ENCODE assay signal across 8 mouse cellular contexts in the genomic region with DNA sequence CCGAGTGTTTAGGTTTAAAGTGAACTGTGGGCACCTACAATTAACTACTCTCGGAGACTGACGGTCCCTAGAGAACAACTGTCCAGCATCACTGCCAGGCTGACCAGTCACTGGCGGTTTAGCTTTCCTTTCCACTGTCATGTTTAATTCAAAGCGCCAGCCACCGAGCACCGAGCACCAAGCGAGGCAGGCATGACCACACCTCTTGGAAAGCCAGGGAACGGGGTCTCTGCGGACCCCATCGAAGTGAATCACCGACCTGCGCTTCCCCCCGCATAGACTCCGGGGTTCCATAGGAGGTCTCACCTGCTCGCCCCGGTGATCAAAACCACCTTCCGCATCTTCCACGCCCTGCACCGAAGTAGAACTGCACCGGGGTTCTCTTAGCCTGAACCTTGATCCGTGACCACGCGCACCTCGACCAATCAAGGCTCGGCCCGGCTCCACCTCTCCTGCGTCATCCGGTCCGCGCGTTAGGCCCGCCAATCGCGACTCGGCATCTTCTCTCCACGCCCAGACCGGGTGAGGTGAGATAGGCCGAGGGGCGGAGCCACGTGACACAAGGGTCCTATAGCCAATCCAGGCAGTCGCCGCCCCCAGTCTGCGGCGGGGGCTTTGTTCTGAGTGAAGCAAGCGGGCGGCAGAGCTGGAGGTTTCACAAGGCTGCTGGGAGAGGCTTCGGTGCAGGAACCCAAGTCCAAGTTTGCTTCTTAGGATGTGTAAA. TPM values are rescaled to one million over a fixed set of nuclear protein-coding genes. Genes with fewer than 3 reads are reported as not detected.
A peak's percentile ranks its signal among the peaks of the same experiment; 100 is the strongest.
DNase-seq lines count a peak whose midpoint lies in the region; ATAC-seq and TF ChIP-seq lines count a peak whose summit lies in the region.

A gene (minus strand): TSS at position 450 of the 724 bp plus-strand sequence.

- no peaks in the 10 kb centered on the region for H3K9me3 ChIP-seq in kidney, embryonic 14.5 days (ENCODE audit: control insufficient read depth, low read length)
- no peaks in the 10 kb centered on the region for H3K9me3 ChIP-seq in limb, embryonic 15.5 days

- H3K4me1 ChIP-seq in bone marrow macrophage, adult 2 months (ENCODE audit: control insufficient read depth, insufficient read depth, low read length), result peaks cover 5% of the 10 kb centered on the region
- H3K4me1 ChIP-seq in embryonic fibroblast, embryonic 13.5 days (ENCODE audit: control insufficient read depth, insufficient read depth, low read length), result peaks cover 8% of the 10 kb centered on the region
- 0 out of 2 replicates have a peak, but pooled peaks cover 4% of the 10 kb centered on the region for H3K4me1 ChIP-seq in kidney, embryonic 14.5 days (ENCODE audit: control insufficient read depth, insufficient read depth, low read length)
- H3K4me1 ChIP-seq in limb, embryonic 15.5 days, result peaks cover 17% of the 10 kb centered on the region

- H3K9ac ChIP-seq in kidney, embryonic 14.5 days (ENCODE audit: low read depth, low read length), result peak within 1 kb of the TSS; percentile 61
- peak within 1 kb of the TSS; percentile 31 for H3K9ac ChIP-seq in limb, embryonic 15.5 days

- under 1% methylated on average over 48 of the region's 48 CpGs for WGBS in kidney, embryonic 14.5 days
- under 1% methylated on average over 48 of the region's 48 CpGs for WGBS in limb, embryonic 15.5 days

- DNase-seq in A20 (ENCODE audit: low read depth, low spot score), result peak; percentile 99
- DNase-seq in heart, adult 9 months (ENCODE audit: low spot score in 2 of 2), result peak; percentile 98 to 99
- DNase-seq in monocyte, adult 2 months (ENCODE audit: low read depth in 1 of 2, low spot score in 2 of 2), result peak; percentile 94 to 95
- DNase-seq in spleen, postnatal 36 days (ENCODE audit: low spot score in 2 of 2), result peak; percentile 98 to 99

- no peak for TF ChIP-seq CTCF in bone marrow macrophage, adult 2 months (IDR thresholded peaks at IDR 0.05; ENCODE audit: low read depth, low read length)
- no peak for TF ChIP-seq CTCF in embryonic fibroblast, embryonic 13.5 days (IDR thresholded peaks at IDR 0.05; ENCODE audit: borderline replicate concordance, insufficient read depth, low read length)

- no peaks in the 10 kb centered on the region for H3K27me3 ChIP-seq in kidney, embryonic 14.5 days (ENCODE audit: control insufficient read depth, insufficient read depth, low read length)
- H3K27me3 ChIP-seq in limb, embryonic 15.5 days, result no peaks in the 10 kb centered on the region

- H3K36me3 ChIP-seq in kidney, embryonic 14.5 days (ENCODE audit: control insufficient read depth, insufficient read depth, low read length), result peaks cover 18% of the 10 kb centered on the region; the same call in 1 of the 2 replicates
- H3K36me3 ChIP-seq in limb, embryonic 15.5 days, result peaks cover 27% of the 10 kb centered on the region

- peak within 1 kb of the TSS; percentile 70 for H3K4me3 ChIP-seq in bone marrow macrophage, adult 2 months (ENCODE audit: insufficient read depth, low read length)
- H3K4me3 ChIP-seq in embryonic fibroblast, embryonic 13.5 days (ENCODE audit: insufficient read depth, low read length), result peak within 1 kb of the TSS; percentile 86
- peak within 1 kb of the TSS; percentile 66 for H3K4me3 ChIP-seq in kidney, embryonic 14.5 days (ENCODE audit: low read length)
- peak within 1 kb of the TSS; percentile 68 for H3K4me3 ChIP-seq in limb, embryonic 15.5 days

- H3K27ac ChIP-seq in bone marrow macrophage, adult 2 months (ENCODE audit: insufficient read depth, low read depth, low read length), result peak within 1 kb of the TSS; percentile 48
- peak within 1 kb of the TSS; percentile 80 for H3K27ac ChIP-seq in embryonic fibroblast, embryonic 13.5 days (ENCODE audit: insufficient read depth, low read length)
- peak within 1 kb of the TSS; percentile 39; the same call in 1 of the 2 replicates for H3K27ac ChIP-seq in kidney, embryonic 14.5 days (ENCODE audit: low read depth, low read length)
- peak within 1 kb of the TSS; percentile 89 for H3K27ac ChIP-seq in limb, embryonic 15.5 days

- ATAC-seq in kidney, embryonic 14.5 days (ENCODE audit: low FRiP score, low TSS enrichment), result peak; percentile 100
- ATAC-seq in limb, embryonic 15.5 days (ENCODE audit: insufficient number of reproducible peaks, low FRiP score, low TSS enrichment, low read depth), result peak; percentile 100

- no peak for TF ChIP-seq POLR2A in bone marrow macrophage, adult 2 months (IDR thresholded peaks at IDR 0.05; ENCODE audit: borderline replicate concordance, low read depth, low read length)
- peak; percentile 95 for TF ChIP-seq POLR2A in embryonic fibroblast, embryonic 13.5 days (IDR thresholded peaks at IDR 0.05; ENCODE audit: low read depth, low read length)

- peak within 1 kb of the TSS; percentile 76 for H3K4me2 ChIP-seq in kidney, embryonic 14.5 days (replicated peaks; ENCODE audit: low read depth, low read length)
- peak within 1 kb of the TSS; percentile 73 for H3K4me2 ChIP-seq in limb, embryonic 15.5 days

RNA-seq across cellular contexts. Expression of the gene that starts here (rescaled TPM):
- 2.7 and 3.2 TPM in 2 replicates for polyA plus RNA-seq in bone marrow macrophage, adult 2 months (2012; ENCODE audit: insufficient read depth, insufficient read length, missing spikeins)
- 33.7 and 49.1 TPM in 2 replicates for polyA plus RNA-seq in embryonic fibroblast, embryonic 13.5 days (2011; ENCODE audit: insufficient read length, low read depth, missing spikeins)
- 7.5 and 16.3 TPM in 2 replicates for polyA plus RNA-seq in kidney, embryonic 14.5 days (2014; fragmentation: Nextera tagmentation; extraction: Ambion mirVana)
- 22.0 and 22.9 TPM in 2 replicates for polyA plus RNA-seq in limb, embryonic 15.5 days (2015; fragmentation: Nextera tagmentation; extraction: Ambion mirVana)

Comparison
In these comparisons a context has a peak if more than half of its experiments do, and no peak if none do; other contexts are left out.
1. Peak in every context shown above with its lines: DNase-seq, ATAC-seq, H3K4me3 ChIP-seq and H3K27ac ChIP-seq.
2. H3K27ac ChIP-seq: peak in every context shown above with its lines; median percentile 89 in limb, embryonic 15.5 days; 80 in embryonic fibroblast, embryonic 13.5 days; 48 in bone marrow macrophage, adult 2 months; 39 in kidney, embryonic 14.5 days.